Mouse (Mus musculus) hematopoietic stem cell, adult 5-6 weeks (primary cell): ENCODE measurements around the gene Hacl1. TPM values are rescaled to one million over a fixed set of nuclear protein-coding genes. Genes with fewer than 3 reads are reported as not detected.

Source experiments
- ATAC-seq, 2 experiments: fragments of 125-278 bp in 1 of 2; replicated peaks in 1 of 2; 2 replicates each; pipeline ENCODE4 v1.8.0; 2016 to 2017; ENCODE audit warnings: inconsistent platforms in 2 of 2, mild to moderate bottlenecking in 2 of 2, moderate number of reproducible peaks in 2 of 2, low read depth in 1 of 2, moderate TSS enrichment in 1 of 2; ENCODE audit not compliant: low FRiP score in 2 of 2, poor library complexity in 2 of 2, severe bottlenecking in 2 of 2, insufficient read depth in 1 of 2, low TSS enrichment in 1 of 2
- total RNA-seq: library from RNA; stranded (forward); fragments of 172-1452, 232-1000 nt; gene quantifications from 2 replicates; pipeline ENCODE4 v1.2.3, GENCODE M21; 2017

Hacl1 gene
- 26.0 and 51.5 TPM in 2 replicates for total RNA-seq

- peak; percentile 99 for ATAC-seq
Measured at GRCm38 (mm10) chr14:31640890-31641505, at the start of gene Hacl1, which contains the start of gene Btd. TSS of gene Hacl1 (minus strand) at chr14:31641286. TSS of gene Btd (plus strand) at chr14:31641028.

DNA sequence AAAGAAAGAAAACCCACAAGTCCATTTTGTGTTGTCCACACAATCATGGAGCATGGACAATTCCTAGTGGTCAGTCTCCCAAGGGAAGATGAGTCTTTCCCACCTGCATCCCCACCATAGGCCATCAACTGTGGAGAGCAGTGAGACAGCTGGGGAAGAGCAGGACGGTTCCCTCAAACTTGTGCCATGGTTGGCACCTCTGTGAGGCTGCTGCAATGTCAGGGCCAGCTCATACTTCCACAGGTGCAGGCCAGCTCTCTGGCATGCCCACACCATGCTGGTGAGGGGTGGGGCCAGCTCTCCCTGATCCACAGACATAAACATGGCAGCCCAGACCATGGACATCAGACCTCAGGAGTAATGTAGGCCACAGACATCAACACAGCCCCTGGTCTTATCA lies 45.1 kb upstream of the Hacl1 start:
- ATAC-seq, result no peak

DNA sequence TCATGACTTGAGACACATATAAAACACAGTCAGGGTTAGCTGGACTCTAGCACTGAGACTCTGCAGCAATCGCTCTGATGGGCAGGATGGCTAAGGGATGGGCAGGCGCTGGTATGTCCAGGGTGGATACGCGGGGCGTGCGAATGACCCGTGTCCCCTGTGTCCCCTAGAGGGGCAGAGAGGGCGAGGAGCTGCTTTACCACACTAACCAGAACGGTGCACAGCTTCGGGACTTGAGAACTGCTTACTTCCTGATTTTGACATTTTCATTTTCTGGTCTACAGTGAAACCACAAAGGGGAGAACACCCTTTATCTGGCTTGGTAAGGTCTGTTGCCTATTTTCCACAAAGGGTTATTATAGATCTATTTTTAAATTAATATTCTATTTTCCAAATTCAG lies 44.6 kb upstream of the Hacl1 start:
- peak; percentile 74 to 80 for ATAC-seq

DNA sequence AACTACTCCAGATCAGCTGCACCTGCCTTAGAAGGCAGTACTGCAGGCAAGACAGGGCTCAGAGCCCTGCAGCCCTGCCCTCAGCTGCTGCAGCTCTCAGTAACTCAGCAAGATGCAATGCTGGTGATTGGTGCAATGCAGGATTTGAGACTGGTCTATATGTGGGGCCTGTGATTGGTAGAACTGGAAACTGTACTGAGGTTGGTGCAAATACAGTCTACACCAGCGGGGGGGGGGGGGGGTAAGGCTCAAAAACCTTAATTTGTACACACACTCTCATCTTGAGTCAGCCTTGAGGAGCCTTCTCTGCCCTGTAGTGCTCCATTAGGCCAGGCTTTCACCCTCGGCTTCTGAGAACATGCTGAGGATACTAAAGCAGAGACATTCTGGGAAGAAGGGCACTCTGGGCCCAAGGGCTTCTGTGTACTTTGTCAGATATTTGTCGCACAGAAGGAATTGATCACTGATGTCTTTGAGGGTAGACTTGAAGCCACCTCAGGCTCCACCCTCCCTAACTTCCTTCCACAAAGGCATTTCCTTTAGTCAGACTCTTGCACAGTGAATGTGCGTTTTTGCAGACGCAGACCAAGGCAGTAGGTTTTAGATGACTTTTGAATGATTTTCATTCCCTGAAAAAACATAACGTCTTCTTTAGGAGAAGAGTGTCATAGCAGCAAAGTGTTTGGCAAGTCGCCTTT lies 43.4 kb upstream of the Hacl1 start:
- ATAC-seq, result peak; percentile 51 to 69; a peak in 3 of 4 replicates

DNA sequence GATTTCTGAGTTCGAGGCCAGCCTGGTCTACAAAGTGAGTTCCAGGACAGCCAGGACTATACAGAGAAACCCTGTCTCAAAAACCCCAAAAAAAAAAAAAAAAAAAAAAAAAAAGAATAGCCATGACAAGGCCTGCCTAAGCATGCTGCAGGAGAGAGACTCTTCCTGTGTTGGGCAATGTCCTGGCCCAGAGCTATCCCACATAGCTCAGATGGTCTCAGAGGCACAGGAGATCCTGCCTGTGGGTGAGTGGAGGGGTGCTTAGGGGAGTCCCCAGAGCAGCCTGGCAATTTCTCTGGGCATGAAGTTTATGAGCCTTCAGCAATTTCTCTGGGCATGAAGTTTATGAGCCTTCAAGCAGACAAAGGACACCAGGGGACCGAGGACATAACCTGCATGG lies 42.5 kb upstream of the Hacl1 start:
- peak; percentile 52 to 66 for ATAC-seq

DNA sequence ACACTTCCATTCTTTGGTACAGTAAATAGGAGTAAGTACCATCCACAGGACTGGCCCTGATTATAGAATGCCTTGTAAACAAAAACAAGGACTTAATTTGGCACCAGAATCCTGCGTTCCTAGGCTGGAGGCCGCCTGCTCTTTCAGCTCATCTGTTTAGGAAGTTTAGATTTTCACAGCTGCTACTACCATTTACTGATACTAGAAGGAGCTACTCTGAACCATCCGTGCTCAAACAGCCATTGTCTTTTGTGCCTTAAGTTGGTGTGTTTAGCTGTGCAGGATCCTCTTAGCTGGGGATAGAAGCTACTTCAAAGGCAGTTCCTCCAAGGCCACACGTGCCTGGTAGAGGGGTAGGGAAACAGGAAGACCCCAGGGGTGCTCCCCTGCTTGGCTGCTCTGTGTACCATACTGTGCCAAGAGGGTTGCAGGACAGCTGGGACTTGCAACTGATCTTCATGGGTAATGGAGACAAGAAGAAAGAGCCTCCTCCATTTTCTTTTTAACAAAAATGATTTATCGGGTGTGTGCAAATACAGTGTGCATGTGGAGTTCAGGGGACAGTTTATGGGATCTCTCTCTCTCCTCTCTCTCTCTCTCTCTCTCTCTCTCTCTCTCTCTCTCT lies 41.0 kb upstream of the Hacl1 start:
- no peak for ATAC-seq

DNA sequence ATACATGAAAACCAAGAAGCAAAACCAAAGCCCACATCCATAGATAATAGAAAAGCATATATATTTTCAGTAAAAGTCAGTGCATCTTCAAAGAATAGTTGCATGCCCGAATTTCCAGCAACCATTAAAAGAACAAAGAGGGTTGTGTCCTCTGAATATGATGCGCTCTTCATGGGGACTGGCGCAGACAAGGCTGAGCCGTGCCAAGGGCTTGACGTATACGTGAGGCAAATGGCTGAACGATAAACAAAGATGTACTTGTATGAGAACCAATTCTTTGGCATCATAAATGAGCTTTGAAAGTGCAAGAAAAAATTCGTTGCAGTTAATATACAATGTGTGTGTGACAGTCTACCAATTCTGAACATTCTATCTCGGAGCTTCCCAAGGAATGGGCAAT lies 40.2 kb upstream of the Hacl1 start:
- no peak for ATAC-seq

GRCm38 (mm10) chr14:31680656-31681055 lies 39.6 kb upstream of the Hacl1 start:
- no peak for ATAC-seq

DNA sequence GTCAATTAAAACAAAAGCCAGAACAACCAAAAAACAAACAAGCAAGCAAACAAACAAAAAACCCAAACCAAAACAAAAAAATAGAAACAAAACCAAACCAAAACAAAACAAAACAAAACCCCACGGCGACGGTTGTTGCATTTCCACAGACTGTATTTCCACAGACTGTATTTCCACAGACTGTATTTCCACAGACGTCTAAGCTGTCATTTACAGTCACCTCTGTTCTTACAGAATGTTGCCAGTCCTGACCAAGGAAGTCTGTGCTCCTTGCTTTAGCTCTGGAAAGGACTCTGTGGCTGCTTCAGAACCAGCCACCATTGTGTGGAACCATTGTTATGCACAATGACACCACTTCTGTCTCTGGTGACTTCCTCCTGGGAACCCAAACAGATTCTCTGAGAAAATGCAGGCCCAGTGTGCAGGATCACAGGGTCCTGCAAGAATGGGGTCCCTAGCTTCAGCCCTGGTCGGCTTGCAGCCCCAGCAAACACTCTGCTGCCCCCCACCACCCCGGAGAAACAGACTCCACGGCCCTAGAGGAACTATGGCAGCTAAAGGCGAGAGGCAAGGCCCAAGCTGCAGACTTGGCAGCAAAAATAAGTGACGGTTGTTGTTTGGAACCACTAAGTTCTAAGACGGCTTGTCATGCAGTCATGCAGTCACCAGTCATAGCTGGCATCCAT lies 30.7 kb upstream of the Hacl1 start:
- no peak; a peak in 1 of 4 replicates for ATAC-seq

GRCm38 (mm10) chr14:31669642-31670490 lies 28.8 kb upstream of the Hacl1 start:
- peak; percentile 87 to 89 for ATAC-seq

DNA sequence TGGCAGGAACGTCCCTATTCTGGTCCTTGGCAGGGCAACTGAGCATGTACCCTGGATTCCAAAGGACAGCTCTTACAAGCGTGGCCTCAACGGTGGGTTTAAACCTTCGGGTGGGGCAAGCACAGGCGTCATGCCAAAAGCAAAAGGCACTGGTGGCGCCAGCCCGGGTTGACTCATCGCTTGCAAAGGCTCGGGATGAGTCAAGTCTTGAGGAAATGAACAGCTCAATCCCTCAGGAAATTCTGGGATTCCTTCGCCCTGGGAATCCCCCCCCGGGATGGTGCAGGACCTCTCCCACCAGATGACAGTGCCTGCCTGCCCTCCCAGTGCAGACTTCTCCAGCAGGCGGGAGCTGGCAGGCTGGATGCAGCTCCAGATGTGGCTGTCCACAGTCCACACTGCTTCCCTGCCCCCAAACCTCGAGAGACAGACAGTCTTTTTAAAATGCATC lies 28.1 kb upstream of the Hacl1 start:
- no peak for ATAC-seq

DNA sequence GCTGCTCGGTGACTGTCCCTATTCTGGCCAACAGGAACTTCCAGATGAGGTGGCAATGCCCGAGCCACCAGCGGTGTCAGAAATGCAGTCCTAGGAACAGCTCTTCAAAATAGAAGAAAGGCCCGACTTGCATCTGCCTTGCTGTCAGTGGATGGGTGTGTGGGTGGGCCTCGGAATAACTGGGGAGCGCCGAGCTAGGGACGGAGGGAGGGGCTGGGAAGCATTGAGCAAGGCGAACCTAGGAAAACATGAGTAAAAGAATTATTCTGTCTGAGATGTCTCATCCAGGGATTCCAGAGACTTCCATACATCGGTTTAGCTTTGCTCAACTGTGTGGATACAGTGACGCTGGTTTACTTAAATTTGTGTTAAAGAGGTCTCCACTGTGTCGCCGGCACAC lies 27.2 kb upstream of the Hacl1 start:
- no peak for ATAC-seq

DNA sequence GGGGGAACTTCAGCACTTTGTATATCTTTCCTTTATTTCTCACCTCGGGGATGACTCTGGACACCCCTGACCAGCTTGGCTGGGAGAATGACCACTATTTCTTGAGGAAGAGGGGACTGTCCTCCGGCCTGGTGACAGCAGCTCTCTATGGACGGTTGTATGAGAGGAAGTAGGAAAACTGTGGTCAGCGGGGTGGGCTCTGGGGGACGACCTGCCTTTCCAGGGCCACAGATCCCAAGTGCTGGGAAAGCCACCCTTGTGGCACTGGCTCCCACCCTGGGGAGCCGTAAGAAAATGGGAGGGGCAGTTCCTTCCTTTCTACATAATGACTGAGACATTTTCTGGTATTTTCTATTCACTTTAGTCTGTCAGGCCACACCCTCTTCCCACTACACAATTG lies 26.7 kb upstream of the Hacl1 start:
- no peak for ATAC-seq

GRCm38 (mm10) chr14:31666931-31667705 lies 26.0 kb upstream of the Hacl1 start:
- ATAC-seq, result no peak

GRCm38 (mm10) chr14:31665566-31665940 lies 24.5 kb upstream of the Hacl1 start:
- ATAC-seq, result no peak

GRCm38 (mm10) chr14:31664903-31665565 lies 23.9 kb upstream of the Hacl1 start:
- no peak for ATAC-seq
